Mouse (Mus musculus): Measurements from ENCODE around the gene Irf4.

The Irf4 gene

DNA sequence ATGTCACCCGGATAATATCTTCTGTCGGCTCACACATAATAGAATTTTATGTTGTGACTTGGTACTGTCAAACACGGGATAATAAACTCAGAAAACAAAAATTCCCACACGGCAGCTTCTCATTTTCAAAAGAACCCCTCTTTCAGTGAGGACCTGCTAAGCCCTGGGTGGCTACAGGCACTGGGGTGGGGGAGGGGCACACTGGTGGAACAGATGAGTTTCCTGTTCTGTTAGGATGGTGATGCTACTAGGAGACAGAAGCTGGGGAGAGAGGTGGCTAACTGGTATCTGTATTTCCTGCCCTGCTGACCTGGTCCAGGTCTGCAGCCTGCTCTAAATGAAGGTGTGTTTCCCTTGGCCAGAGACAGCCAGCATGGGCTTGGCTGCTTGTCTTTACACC, 52.9 kb downstream of the Irf4 start:
- no peak for DNase-seq (ENCODE audit: low spot score in 2 of 2)

DNA sequence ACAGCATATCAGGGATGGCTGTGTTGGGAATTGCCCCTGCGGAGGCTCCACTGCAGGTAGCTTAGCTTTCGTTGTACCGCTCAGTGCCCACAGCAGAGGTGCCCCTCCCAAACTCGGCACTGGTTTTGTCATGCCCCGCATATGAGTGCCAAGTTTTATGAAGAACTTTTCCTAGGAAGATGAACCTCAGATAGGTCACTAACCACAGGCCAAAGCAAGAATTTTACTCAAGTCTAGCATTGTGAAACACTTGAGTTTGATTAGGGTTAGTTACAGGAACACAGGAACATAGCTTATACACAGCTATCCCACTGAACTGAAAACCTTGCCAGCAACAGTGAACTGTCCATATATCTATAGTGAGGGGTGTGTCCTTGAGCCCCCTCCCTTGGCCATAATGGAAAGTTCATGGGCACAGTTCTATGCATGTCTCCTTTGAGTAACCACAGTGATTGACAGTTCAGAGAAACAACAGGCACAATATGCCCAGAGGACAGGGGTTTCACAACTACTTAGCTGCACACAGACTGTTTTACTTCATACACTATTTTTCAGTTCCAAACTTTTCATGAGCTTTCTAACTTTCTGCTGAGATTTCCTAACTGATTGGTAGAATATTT, 53.4 kb downstream of the Irf4 start:
- no peak for DNase-seq (ENCODE audit: low spot score in 2 of 2)

DNA sequence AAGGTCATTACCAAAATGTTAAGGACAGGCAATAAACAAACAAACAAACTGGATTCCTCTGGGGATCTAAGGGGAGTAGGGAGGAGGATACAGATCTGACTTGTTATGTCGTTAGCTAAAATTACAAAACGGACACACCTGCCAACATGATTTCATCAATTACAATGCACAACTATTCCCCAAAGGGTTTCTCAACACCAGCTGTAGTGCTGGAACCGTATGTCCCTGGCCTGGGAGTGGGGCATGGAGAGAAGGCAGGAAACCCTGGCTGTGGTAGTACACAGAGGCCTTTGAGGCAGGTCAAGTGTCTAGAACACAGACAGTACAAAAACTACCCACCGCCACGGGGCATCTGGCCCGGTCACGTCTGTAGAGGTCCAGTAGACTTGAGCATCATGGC, 60.2 kb downstream of the Irf4 start:
- DNase-seq (ENCODE audit: low spot score in 2 of 2) = no peak

DNA sequence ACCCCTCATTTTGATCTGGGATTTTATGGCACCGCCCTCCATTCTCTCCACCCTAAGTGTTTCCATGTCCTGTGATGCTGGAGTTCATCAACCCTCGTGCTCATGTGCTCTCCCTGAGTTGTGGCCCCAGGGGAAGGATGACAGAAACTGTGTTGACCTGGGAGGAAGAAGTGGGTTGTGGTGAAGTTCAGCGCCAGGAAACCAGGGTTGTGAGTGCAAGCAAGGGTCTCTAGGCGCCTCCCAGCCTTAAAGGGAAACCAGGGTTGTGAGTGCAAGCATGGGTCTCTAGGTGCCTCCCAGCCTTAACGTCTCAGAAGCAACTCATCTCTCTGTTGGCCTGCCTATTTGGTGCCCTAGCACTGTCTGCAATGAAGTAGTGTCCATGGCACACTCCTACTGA, 64.4 kb downstream of the Irf4 start:
- DNase-seq (ENCODE audit: low spot score in 2 of 2) = peak in 1 of 2 experiments; percentile 31

DNA sequence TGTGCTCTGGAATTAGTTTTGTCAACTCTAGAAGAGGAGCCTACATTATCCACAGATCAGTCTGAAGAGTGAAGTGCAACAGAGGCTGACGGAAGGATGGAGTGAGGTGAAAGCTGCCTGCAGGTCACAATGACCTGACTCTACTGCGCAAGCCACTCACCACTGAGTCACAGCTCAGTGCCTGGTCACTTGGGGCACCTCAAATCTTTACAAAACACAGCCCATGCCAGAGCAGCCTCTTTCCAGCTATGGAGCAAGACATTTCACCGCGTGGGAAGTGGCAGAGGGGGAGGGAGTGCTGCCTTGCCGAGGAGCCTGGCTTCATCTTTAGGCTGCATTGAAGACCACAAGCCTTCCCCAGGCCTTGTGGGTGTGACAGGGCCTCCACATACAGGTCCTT, 65.2 kb downstream of the Irf4 start:
- DNase-seq (ENCODE audit: low spot score in 2 of 2) = no peak
